Mouse (Mus musculus): ENCODE data around the gene Samd15.

DNA sequence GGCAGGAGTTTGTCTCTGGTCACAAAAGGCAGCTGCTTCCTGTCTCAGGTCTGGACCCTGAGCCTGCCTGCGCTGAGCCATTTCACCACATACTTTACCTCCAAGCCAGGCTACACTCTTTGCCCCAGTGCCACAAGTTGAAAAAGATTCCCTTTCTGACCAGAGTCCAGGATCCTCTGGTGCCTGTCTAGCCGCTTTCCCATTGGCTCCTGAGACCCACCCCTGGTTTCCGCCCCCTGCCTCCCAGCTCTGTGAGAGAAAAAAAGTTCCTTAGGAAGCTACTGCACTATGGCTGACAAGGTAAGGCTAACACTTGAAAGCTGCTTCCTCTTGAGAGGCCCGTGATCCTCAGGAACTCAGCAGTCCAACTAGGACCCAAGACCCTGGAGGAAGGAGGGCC, 42.2 kb upstream of the Samd15 start:
- no peak for TF ChIP-seq POLR2A (IDR thresholded peaks at IDR 0.05; ENCODE audit: borderline replicate concordance, control insufficient read depth, low read depth, low read length)
- no peak for TF ChIP-seq CTCF (IDR thresholded peaks at IDR 0.05; ENCODE audit: control insufficient read depth, insufficient read depth, low read length)
